Mouse (Mus musculus) embryonic fibroblast, embryonic 13.5 days (primary cell): ENCODE data around the gene Dll1.

Experiments used
- CTCF ChIP-seq: IDR thresholded peaks from 2 replicates; pipeline ENCODE4 v1.5.1; 2011; ENCODE audit warnings: mild to moderate bottlenecking, control low read depth, low read length, moderate library complexity, borderline replicate concordance; ENCODE audit not compliant: insufficient read depth
- POLR2A ChIP-seq: IDR thresholded peaks from 2 replicates; pipeline ENCODE4 v1.6.1; 2011; ENCODE audit warnings: low read depth, mild to moderate bottlenecking, control low read depth, low read length, moderate library complexity

- TF ChIP-seq CTCF (no peak), POLR2A (no peak)
These were observed 29.9 kb upstream of the Dll1 start for GRCm38 (mm10) chr17:15406576-15406975.
